Mouse (Mus musculus) thymus, adult 2 months (tissue): ENCODE measurements around the gene Mamdc2.

Source experiments
- CTCF ChIP-seq: fragments of 200-500 bp; IDR thresholded peaks from 2 replicates; pipeline ENCODE4 v1.5.1; 2012; ENCODE audit warnings: mild to moderate bottlenecking, control low read depth, low read length, moderate library complexity, borderline replicate concordance; ENCODE audit not compliant: control insufficient read depth, poor library complexity, insufficient read depth; ENCODE audit errors: extremely low read depth
- POLR2A ChIP-seq: fragments of 200-500 bp; IDR thresholded peaks from 2 replicates; pipeline ENCODE4 v1.6.1; 2012; ENCODE audit warnings: mild to moderate bottlenecking, low read length, control low read depth, moderate library complexity; ENCODE audit not compliant: control insufficient read depth, poor library complexity, insufficient read depth; ENCODE audit errors: extremely low read depth

DNA sequence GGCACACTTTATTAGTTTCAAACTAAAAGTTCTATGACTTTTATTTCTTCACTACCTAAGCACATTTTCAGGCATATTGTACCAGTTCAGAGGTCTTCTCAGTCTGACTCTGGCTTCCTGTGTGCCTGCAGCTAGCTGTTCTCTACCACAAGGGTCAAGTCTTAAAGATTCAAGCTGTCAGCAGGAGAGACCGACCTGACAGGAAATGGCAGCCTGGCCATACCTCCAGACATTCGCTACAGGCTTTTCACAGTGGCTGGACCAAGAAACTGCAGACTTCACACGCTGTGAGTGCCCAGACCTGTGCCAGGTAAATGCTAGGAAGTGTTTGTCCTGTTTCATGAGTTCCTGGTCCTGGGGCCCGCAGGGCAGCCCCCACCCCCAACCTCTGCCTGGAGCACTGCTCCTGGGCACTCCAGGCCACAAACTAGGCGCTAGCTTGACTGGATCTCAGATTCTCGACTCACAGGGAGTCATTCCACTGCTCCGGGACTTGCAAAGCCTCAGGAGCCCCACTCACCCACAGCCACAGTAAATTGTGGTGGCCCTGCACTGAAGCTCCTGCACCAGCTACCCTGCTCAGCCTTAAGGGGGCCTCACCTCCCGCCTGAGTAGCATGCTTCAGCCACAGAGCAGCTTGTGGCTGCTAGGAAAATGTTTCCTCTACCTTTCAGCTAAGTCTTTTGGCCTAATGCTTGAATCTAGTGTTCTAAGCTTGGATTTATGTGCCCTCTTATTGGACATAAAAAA lies 166.2 kb downstream of the Mamdc2 start:
- TF ChIP-seq CTCF (no peak), POLR2A (no peak)
